Comparison of ENCODE assay signal across 16 mouse cellular contexts in genomic region chr2:120387291-120387690, GRCm38 (mm10).
"Had no signal": no experiment of that assay in that cellular context is flagged by ENCODE, and none has a peak within 500 bp of the region (broad histone marks: within the 10 kb centered on the region; RNA-seq: fewer than 3 reads in every experiment).

No protein-coding gene starts in this region.

- H3K4me3 ChIP-seq: neural tube, embryonic 12.5 days; neural tube, embryonic 13.5 days; neural tube, embryonic 15.5 days; stomach, embryonic 15.5 days had no signal

- H3K27ac ChIP-seq: neural tube, embryonic 12.5 days; neural tube, embryonic 13.5 days; neural tube, embryonic 15.5 days; stomach, embryonic 15.5 days; stomach, postnatal 0 days had no signal

- DNase-seq: retina, postnatal 1 day; right cerebral cortex, adult 18-20 months; right cerebral cortex, postnatal 14 days; right cerebral cortex, postnatal 4 days; spleen, adult 18-20 months; thymus, adult 18-20 months; thymus, adult 2 months; thymus, postnatal 14 days; thymus, postnatal 25 days; thymus, postnatal 36 days; thymus, postnatal 4 days had no signal
